Mouse (Mus musculus) stomach, embryonic 16.5 days (tissue): ENCODE data around the gene Asna1. TPM values are rescaled to one million over a fixed set of nuclear protein-coding genes. Genes with fewer than 3 reads are reported as not detected.

ENCODE experiments used
- ATAC-seq: fragments of 200-750 bp; cut with Nextera tagmentation; 2 replicates; pipeline ENCODE4 v1.8.0; 2017; ENCODE audit warnings: moderate number of reproducible peaks, moderate TSS enrichment; ENCODE audit not compliant: insufficient read depth, low FRiP score
- H3K27ac ChIP-seq: fragments of 300-500 bp; sonication (generic); 2 replicates; pipeline ENCODE4 v1.5.1; 2014; ENCODE audit warnings: low read length
- H3K27me3 ChIP-seq: fragments of 300-500 bp; sonication (generic); 2 replicates; pipeline ENCODE4 v1.6.1; 2014; ENCODE audit warnings: low read length, control low read depth, mixed read lengths; ENCODE audit not compliant: control insufficient read depth, insufficient read depth
- H3K36me3 ChIP-seq: fragments of 300-500 bp; sonication (generic); 2 replicates; pipeline ENCODE4 v1.6.1; 2014; ENCODE audit warnings: low read length; ENCODE audit not compliant: control insufficient read depth, insufficient read depth
- H3K4me1 ChIP-seq: fragments of 300-500 bp; sonication (generic); 2 replicates; pipeline ENCODE4 v1.6.1; 2014; ENCODE audit warnings: low read length, control low read depth, mixed read lengths; ENCODE audit not compliant: control insufficient read depth, insufficient read depth
- H3K4me2 ChIP-seq: fragments of 300-500 bp; sonication (generic); 2 replicates; pipeline ENCODE4 v1.6.1; 2014; ENCODE audit warnings: low read depth, low read length, mixed read lengths
- H3K4me3 ChIP-seq: fragments of 300-500 bp; sonication (generic); replicated peaks from 2 replicates; pipeline ENCODE4 v1.5.1; 2014; ENCODE audit warnings: mild to moderate bottlenecking, low read length
- H3K9ac ChIP-seq: fragments of 300-500 bp; sonication (generic); 2 replicates; pipeline ENCODE4 v1.6.1; 2014; ENCODE audit warnings: low read length
- H3K9me3 ChIP-seq: fragments of 300-500 bp; sonication (generic); replicated peaks from 2 replicates; pipeline ENCODE4 v1.6.1; 2016; ENCODE audit warnings: low read length, control low read depth; ENCODE audit not compliant: control insufficient read depth
- WGBS: fragments of 180-500 bp; shearing (Covaris S2); extraction: QIAGEN DNeasy Blood & Tissue Kit; methylation state at CpG from one replicate; pipeline ENCODE4 v1.1.7; 2014; 5-methylcytosine and 5-hydroxymethylcytosine counted together
- polyA plus RNA-seq: library from polyadenylated mRNA; unstranded; fragments of >200 nt; fragmentation: Nextera tagmentation; extraction: Ambion mirVana; gene quantifications from 2 replicates; pipeline ENCODE4 v1.2.1, GENCODE M21; 2015

Asna1 gene
- polyA plus RNA-seq, 1 experiment from 2014 or later: 108 TPM

DNA sequence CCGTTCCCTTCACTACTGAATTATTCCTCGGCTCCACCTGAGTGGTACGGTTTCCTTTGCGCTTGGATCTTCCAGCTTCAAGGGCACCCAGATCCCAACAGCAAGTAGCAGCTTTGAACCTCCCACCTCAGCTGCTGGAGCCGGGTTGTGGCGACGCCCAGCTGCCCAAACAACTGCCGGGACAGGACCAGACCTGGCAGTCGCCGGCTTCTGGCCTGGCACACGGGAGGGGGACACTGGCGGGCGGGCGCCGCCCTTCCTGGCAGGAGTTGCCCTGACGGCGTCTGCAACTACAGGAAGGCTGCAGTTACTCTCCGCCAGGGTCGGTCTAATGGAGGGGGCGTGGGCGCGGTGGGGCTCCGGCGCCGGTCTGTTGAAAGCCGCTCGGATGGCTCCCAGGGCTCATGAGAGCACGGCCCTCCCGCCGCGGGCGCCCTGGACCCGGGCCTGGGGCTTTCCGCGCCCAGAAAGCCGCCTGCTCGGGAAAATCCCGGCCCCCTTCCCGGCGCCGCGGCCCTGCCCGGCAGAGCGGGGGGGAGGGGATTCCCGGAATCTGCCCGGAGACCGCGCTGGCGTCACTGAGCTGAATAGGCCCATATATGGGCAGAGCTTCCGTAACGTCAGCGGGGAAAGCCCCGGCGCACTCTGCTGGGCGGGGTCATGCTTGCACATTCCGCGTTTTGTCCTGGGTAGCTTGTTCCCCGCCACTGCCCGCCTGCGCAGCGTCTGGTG, 48.9 kb downstream of the Asna1 start:
- Histone ChIP-seq H3K4me2 (peak overlapping the region; percentile 90), H3K9me3 (no peaks in the 10 kb centered on the region), H3K9ac (peak overlapping the region; percentile 87), H3K36me3 (no peaks in the 10 kb centered on the region), H3K27ac (peak overlapping the region; percentile 94), H3K27me3 (no peaks in the 10 kb centered on the region), H3K4me1 (peaks cover 38% of the 10 kb centered on the region), H3K4me3 (peak overlapping the region; percentile 72)
- peak; percentile 69 for ATAC-seq
- WGBS: under 1% methylated on average over 61 of the region's 61 CpGs

DNA sequence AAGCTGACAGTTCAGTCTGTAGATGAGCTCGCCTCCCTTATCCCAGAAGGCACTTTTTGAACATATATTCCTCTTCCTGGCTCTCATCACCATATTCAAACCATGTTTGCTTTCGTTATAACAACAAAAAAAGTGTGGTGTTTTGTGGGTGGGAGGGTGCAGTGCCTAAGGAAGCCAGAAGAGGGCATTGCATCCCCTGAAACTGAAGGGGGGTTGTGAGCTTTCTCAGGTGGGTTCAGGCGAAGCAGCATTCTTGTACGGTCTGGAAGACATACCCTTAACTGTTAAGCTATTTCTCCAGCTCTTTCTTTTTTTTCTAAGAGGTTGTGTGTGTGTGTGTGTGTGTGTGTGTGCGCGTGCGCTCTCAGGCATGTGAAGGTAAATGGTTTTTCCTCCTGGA, 49.6 kb downstream of the Asna1 start:
- Histone ChIP-seq H3K27me3 (no peaks in the 10 kb centered on the region), H3K4me1 (peaks cover 38% of the 10 kb centered on the region), H3K9me3 (no peaks in the 10 kb centered on the region), H3K27ac (peak overlapping the region; percentile 94), H3K36me3 (no peaks in the 10 kb centered on the region; the same call in 1 of the 2 replicates), H3K4me2 (peak overlapping the region; percentile 90), H3K4me3 (peak overlapping the region; percentile 72; the same call in 1 of the 2 replicates), H3K9ac (no peak overlapping the region; the same call in 1 of the 2 replicates)
- 25% methylated on average over 7 of the region's 7 CpGs for WGBS
- ATAC-seq: no peak

DNA sequence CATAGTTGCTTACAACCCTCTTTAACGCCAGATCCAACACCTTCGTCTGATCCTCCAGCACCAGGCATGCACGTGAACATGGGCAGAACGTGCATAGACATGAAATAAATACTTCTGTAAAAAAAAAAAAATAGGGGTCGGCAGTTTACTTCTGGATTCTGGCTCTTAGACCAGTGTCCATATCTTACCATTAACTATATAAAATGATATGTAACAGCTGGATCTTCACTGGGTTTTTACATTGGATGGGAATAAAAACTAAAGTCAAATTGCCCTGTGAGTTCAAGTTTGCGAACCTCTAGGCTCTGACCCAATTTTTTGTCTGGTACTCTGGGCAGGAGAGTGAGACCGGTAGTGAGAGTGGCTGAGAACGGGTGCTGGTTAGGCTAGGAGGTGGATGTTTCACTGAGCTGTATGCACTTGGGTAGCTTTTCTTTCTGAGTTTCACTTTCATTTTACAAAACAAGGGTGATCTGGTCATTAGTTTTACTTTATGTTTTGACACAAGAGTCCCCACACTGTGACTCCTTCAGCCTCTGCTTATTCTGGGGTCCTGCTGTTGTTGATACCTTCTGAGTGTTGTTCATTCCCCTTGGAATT, 50.4 kb downstream of the Asna1 start:
- Histone ChIP-seq H3K27ac (peak overlapping the region; percentile 94; the same call in 1 of the 2 replicates), H3K9me3 (no peaks in the 10 kb centered on the region), H3K4me3 (no peak overlapping the region), H3K4me1 (peaks cover 33% of the 10 kb centered on the region), H3K4me2 (no peak overlapping the region), H3K9ac (0 out of 2 replicates have a peak overlapping the region, but pooled peaks have one; percentile 18), H3K27me3 (no peaks in the 10 kb centered on the region), H3K36me3 (no peaks in the 10 kb centered on the region; the same call in 1 of the 2 replicates)
- no peak for ATAC-seq
- WGBS: 76% methylated on average over 8 of the region's 8 CpGs

DNA sequence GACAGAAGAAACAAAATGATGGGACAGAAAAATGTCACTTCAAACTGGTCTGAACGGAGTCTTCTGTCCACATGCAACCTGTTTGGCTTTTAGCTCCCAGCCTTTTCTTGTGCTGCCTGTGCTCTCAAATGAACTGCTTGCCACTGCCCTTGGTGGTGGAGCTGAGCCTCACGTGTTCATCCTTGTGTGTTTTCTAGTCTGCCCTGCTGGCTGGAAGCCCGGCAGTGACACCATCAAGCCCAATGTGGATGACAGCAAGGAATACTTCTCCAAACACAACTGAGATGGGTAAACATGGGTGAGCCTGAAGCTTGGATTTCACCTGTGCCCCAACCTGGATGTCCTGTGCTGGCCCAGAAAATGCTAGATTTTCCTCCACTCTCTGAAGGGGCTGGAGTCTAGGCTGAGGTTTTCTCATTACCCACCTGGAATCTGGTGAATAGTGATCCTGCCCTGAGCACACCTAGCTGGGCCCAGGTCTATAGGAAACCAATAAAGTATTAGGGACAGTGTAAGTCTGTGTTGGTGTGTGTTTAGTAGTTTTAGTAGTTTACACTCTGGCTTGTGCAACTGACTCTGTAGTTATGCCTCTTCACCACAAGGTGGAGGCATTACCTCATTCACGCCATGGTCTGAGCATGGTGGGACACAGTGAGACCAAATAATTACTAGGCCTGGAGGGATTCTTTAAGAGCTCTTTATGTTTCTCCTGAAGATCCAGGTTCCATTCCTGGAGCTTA, 51.1 kb downstream of the Asna1 start:
- no peak for ATAC-seq
- Histone ChIP-seq H3K4me1 (peaks cover 26% of the 10 kb centered on the region), H3K9me3 (no peaks in the 10 kb centered on the region), H3K4me3 (no peak overlapping the region), H3K27ac (no peak overlapping the region), H3K36me3 (no peaks in the 10 kb centered on the region; the same call in 1 of the 2 replicates), H3K4me2 (no peak overlapping the region), H3K9ac (no peak overlapping the region), H3K27me3 (no peaks in the 10 kb centered on the region)
- 54% methylated on average over 4 of the region's 4 CpGs for WGBS

DNA sequence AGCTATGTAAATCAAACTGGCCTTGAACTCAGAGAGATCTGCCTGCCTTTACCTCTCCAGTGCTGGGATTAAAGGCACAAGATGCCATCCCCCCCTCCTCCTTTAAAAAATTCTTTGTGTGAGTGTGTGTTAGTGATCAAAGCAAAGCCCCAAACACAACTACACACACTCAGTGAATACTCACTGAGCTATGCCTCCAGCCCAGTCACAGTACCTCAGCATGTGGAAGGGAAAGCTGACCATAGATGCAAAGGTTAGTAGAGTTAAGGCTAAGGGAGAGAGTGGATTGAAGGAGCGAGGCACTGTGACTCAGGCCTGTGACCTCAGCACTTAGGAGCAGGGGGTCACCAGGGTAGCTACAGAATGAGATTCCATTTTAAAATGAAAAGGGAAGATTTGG, 52.0 kb downstream of the Asna1 start:
- Histone ChIP-seq H3K36me3 (no peaks in the 10 kb centered on the region; the same call in 1 of the 2 replicates), H3K4me3 (no peak overlapping the region), H3K27me3 (no peaks in the 10 kb centered on the region), H3K4me2 (no peak overlapping the region), H3K9ac (no peak overlapping the region), H3K9me3 (no peaks in the 10 kb centered on the region), H3K27ac (no peak overlapping the region), H3K4me1 (peaks cover 27% of the 10 kb centered on the region)
- 84% methylated on average over 1 of the region's 1 CpGs for WGBS
- ATAC-seq: no peak

DNA sequence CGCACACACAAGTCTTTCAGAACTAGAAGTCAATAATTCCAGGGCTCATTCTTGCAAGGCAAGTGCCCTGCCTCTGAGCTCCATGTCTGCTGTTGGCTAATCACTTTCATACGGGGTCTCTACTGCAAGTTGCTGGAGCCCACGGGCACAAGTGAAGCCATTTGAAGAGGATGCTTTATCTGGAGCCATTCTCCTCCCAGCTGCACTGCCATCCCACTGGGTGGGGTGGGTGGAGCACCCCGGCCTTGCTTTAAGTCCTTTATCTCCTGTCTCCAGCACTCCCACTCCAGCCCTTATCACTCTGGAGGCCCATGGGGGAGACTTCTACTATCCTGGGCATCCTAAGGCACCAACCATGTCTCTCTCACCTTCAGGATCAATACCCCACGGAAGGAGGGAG, 54.2 kb downstream of the Asna1 start:
- Histone ChIP-seq H3K9me3 (no peaks in the 10 kb centered on the region), H3K36me3 (no peaks in the 10 kb centered on the region; the same call in 1 of the 2 replicates), H3K27ac (no peak overlapping the region), H3K4me2 (peak overlapping the region; percentile 92), H3K27me3 (no peaks in the 10 kb centered on the region), H3K9ac (peak overlapping the region; percentile 92), H3K4me3 (peak overlapping the region; percentile 81), H3K4me1 (peaks cover 26% of the 10 kb centered on the region)
- no peak for ATAC-seq
- WGBS: 50% methylated on average over 5 of the region's 5 CpGs

DNA sequence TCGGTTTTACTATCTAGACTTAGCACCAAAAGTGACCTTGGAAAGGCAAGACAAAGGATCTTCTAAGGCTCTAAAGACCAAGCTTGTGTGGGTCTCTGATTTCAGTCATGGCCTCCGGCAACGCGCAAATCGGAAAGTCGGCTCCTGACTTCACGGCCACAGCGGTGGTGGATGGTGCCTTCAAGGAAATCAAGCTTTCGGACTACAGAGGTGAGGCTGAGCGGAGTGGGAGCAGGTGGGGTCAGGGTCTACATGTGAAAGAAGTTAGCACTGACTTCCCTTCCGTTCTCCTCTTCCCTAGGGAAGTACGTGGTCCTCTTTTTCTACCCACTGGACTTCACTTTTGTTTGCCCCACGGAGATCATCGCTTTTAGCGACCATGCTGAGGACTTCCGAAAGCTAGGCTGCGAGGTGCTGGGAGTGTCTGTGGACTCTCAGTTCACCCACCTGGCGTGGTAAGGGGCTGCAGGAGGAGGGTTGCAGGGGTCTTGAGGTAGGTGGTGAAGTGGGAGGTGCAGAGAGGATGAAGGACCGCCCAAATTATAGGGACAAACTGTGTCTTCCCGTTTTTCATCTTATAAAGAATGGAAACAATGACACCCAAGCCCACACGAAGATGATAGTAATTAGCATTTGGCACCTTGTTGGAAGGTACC, 54.8 kb downstream of the Asna1 start:
- Histone ChIP-seq H3K36me3 (no peaks in the 10 kb centered on the region; the same call in 1 of the 2 replicates), H3K27ac (peak overlapping the region; percentile 96), H3K9ac (peak overlapping the region; percentile 92), H3K4me3 (peak overlapping the region; percentile 81), H3K9me3 (no peaks in the 10 kb centered on the region), H3K27me3 (no peaks in the 10 kb centered on the region), H3K4me1 (peaks cover 25% of the 10 kb centered on the region), H3K4me2 (peak overlapping the region; percentile 92)
- WGBS: 3% methylated on average over 21 of the region's 21 CpGs
- ATAC-seq: no peak

DNA sequence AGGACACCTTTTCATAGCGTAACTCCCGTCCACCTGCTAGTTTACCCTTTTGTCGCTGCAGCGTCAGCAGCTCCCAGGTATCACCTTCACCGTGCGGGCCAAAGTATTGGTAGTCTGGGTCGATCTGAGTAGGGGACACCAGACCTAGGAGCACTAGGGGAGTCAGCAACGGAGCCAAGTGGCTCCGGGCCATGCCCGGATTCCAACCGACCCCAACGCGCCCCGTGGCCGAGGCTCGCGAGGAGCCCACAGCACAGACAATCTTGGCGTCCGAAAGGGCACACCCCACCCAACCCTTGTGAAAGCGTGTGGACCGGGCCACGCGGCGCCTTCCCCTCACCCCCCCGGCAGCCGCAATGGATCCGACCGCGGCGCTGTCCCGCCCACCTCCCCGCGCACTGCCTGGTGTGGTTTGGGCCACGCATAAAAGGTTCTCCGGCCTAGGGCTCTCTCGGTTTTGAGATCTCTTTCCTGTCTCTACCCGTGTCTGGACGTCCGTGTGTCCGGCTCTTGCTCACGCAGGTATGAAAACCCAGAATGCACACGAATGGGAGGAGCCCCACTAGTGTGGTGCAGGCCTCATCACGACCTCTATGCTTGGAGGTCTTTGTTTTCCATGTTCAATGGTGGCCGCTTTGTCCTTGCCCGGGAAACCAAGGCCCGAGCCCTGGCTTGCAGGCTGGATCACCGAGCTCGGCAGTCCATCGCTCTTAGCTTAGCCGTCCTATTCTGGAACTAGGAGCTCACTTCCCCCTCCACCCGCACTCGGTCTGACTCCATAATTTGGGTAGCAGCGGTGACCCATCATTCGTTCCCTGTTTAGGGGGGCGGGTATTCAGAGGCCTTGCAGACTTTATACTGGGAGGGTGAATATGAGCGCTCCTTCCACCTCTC, 55.6 kb downstream of the Asna1 start, which contains the start of the genes Gm49661, Prdx2 and Rnaseh2a:
Gm49661 (minus strand) TSS at position 193 of the 894 bp plus-strand sequence.
Prdx2 (plus strand) TSS at position 347 of the 894 bp plus-strand sequence.
Rnaseh2a (minus strand) TSS at position 527 of the 894 bp plus-strand sequence.
- under 1% methylated on average over 56 of the region's 56 CpGs for WGBS
- Histone ChIP-seq H3K27me3 (no peaks in the 10 kb centered on the region), H3K9me3 (no peaks in the 10 kb centered on the region), H3K9ac (peak within 1 kb of the TSS; percentile 92), H3K36me3 (no peaks in the 10 kb centered on the region; the same call in 1 of the 2 replicates), H3K27ac (peak within 1 kb of the TSS; percentile 96), H3K4me2 (peak within 1 kb of the TSS; percentile 92), H3K4me3 (peak within 1 kb of the TSS; percentile 81), H3K4me1 (peaks cover 29% of the 10 kb centered on the region)
- peak; percentile 76 for ATAC-seq
